8 mouse cellular contexts compared by ENCODE assay signal in the genomic region with DNA sequence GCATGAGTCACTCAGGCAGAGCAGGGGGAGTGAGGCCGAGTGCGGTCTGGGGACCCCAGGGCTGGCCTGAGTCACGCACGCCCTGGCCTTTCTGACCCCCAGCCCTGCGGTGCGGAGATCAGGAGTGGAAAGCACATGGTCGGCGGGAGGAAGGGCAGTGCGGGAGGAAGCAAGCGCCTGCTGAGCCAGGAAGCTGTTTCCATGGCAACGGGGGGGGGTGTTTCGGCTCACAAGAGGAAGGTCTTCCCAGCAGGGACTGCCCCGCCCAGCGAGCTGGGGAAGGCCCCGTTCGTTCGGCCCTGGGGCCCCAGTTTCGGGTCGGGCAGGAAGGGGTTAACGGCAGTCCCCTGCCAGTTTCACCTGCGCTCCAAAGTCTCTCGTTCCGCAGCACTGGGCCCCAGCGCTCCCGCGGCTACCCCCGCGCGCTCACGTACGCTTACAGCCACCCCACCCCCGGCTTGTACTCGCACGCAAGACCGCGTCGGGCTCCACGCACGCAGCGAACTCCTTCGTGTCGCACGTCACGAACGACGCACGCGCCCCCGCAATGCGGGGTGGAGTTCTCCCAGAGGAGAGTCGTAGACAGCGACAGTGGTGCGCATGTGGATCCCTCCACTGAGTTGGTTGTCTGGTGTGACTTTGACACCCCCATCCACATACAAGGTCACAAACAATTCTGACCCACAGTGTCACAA. TPM values are rescaled to one million over a fixed set of nuclear protein-coding genes. Genes with fewer than 3 reads are reported as not detected.
DNase-seq lines count a peak whose midpoint lies in the region; ATAC-seq lines count a peak whose summit lies in the region.

No protein-coding gene starts in this region.

- peak overlapping the region; percentile 86 for H3K27ac ChIP-seq in hindbrain, embryonic 15.5 days (replicated peaks)

- H3K9me3 ChIP-seq in hindbrain, embryonic 15.5 days = no peaks in the 10 kb centered on the region

- H3K4me2 ChIP-seq in hindbrain, embryonic 15.5 days = peak overlapping the region; percentile 95

- peak overlapping the region; percentile 50 for H3K4me3 ChIP-seq in hindbrain, embryonic 15.5 days

- H3K4me1 ChIP-seq in hindbrain, embryonic 15.5 days (replicated peaks) = peaks cover 44% of the 10 kb centered on the region

- DNase-seq in NIH3T3 (ENCODE audit: low read depth) = peak; percentile 89
- DNase-seq in cerebellum, postnatal 10 days = peak; percentile 92 to 93
- DNase-seq in frontal cortex, postnatal 36 days (ENCODE audit: low spot score in 2 of 2) = peak; percentile 94 to 97
- DNase-seq in left cerebral cortex, adult 18-20 months (ENCODE audit: low spot score in 2 of 2) = peak; percentile 95 to 97
- DNase-seq in lung, postnatal 4 days = peak; percentile 94 to 95
- DNase-seq in right cerebral cortex, postnatal 14 days = peak; percentile 93
- peak; percentile 81 for DNase-seq in urinary bladder, postnatal 25 days (ENCODE audit: low spot score)

- peak overlapping the region; percentile 60 for H3K9ac ChIP-seq in hindbrain, embryonic 15.5 days

- WGBS in hindbrain, embryonic 15.5 days = under 1% methylated on average over 53 of the region's 53 CpGs

- ATAC-seq in hindbrain, embryonic 15.5 days (ENCODE audit: low FRiP score, low read depth) = peak; percentile 62

- no peaks in the 10 kb centered on the region for H3K36me3 ChIP-seq in hindbrain, embryonic 15.5 days

- H3K27me3 ChIP-seq in hindbrain, embryonic 15.5 days = peaks cover 11% of the 10 kb centered on the region

RNA-seq across cellular contexts. Expression of gene Hook2, which starts 4.6 kb away (rescaled TPM):
- polyA plus RNA-seq in hindbrain, embryonic 15.5 days (2015; fragmentation: Nextera tagmentation; extraction: Ambion mirVana) = 34.0 and 37.3 TPM in 2 replicates
- 1 to 10 TPM; 9.6 to 9.7 TPM for total RNA-seq in left cerebral cortex, adult 18-20 months (2021)

RNA-seq across cellular contexts. Expression of gene Junb, which starts 7.3 kb away (rescaled TPM):
- 6.3 and 6.8 TPM in 2 replicates for polyA plus RNA-seq in hindbrain, embryonic 15.5 days (2015; fragmentation: Nextera tagmentation; extraction: Ambion mirVana)
- 100 to 1,000 TPM; 119 to 130 TPM for total RNA-seq in left cerebral cortex, adult 18-20 months (2021)

RNA-seq across cellular contexts. Expression of gene Rnaseh2a, which starts 16.3 kb away (rescaled TPM):
- polyA plus RNA-seq in hindbrain, embryonic 15.5 days (2015; fragmentation: Nextera tagmentation; extraction: Ambion mirVana) = 54.2 and 59.8 TPM in 2 replicates
- total RNA-seq in left cerebral cortex, adult 18-20 months (2021) = 10 to 100 TPM; 45.8 to 59.8 TPM

RNA-seq across cellular contexts. Expression of gene Prdx2, which starts 16.4 kb away (rescaled TPM):
- 1,124 and 1,185 TPM in 2 replicates for polyA plus RNA-seq in hindbrain, embryonic 15.5 days (2015; fragmentation: Nextera tagmentation; extraction: Ambion mirVana)
- 100 to 1,000 TPM; 338 to 344 TPM for total RNA-seq in left cerebral cortex, adult 18-20 months (2021)

RNA-seq across cellular contexts. Expression of gene Gm49661, which starts 16.6 kb away (rescaled TPM):
- not detected in 2 replicates for polyA plus RNA-seq in hindbrain, embryonic 15.5 days (2015; fragmentation: Nextera tagmentation; extraction: Ambion mirVana)
- total RNA-seq in left cerebral cortex, adult 18-20 months (2021) = not detected

Comparison
In these comparisons a context has a peak if more than half of its experiments do, and no peak if none do; other contexts are left out.
1. Peak in every context shown above with its lines: DNase-seq, ATAC-seq, H3K4me3 ChIP-seq and H3K27ac ChIP-seq.